Comparison of ENCODE assay signal across 8 mouse cellular contexts in the genomic region with DNA sequence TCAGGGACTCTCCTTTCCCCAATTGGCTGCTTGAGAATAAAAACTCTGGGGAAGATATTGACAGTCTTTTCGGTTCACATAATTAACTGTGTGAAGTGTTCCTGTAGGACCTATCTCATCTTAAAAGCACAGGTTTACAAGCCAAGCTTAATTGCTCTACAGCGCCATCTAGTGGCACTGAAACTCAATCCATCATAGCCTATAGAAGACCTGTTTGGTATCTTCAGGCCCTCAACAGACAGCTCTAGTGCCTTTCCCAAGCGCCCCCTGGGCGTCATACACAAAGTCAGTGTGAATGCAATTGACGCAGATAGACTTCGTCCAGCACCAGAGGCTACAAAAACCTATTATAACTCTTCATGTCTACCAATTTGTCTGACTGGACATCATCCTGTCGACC.
DNase-seq lines count a peak whose midpoint lies in the region; ATAC-seq lines count a peak whose summit lies in the region.

No protein-coding gene starts in this region.

- ATAC-seq in CD4-positive, CD25-positive, alpha-beta regulatory T cell, adult 4 months = peak; percentile 41
- ATAC-seq in common myeloid progenitor, adult 5-6 weeks (replicated peaks; ENCODE audit: low read depth, poor library complexity, severe bottlenecking) = peak; percentile 97

- peak; percentile 71 for DNase-seq in adipocyte (ENCODE audit: low spot score)
- peak; percentile 70 for DNase-seq in gastrocnemius, postnatal 10 days
- peak; percentile 65 to 85 for DNase-seq in kidney, postnatal 36 days
- peak; percentile 42 to 65 for DNase-seq in lung, adult 18-20 months
- peak; percentile 36 for DNase-seq in ovary, postnatal 14 days (ENCODE audit: low spot score)
- DNase-seq in thymus, postnatal 10 days (ENCODE audit: low spot score in 2 of 2) = peak; percentile 49 to 76

Comparison
In these comparisons a context has a peak if more than half of its experiments do, and no peak if none do; other contexts are left out.
1. Peak in every context shown above with its lines: DNase-seq and ATAC-seq.